Mouse (Mus musculus): ENCODE measurements around the gene Ifna1. TPM values are rescaled to one million over a fixed set of nuclear protein-coding genes. Genes with fewer than 3 reads are reported as not detected.

The Ifna1 gene
- total and polyA plus RNA-seq, 2 experiments = not detected

GRCm38 (mm10) chr4:88876520-88876919 lies 26.6 kb downstream of the Ifna1 start:
- WGBS = 84% methylated on average over 4 of the region's 4 CpGs
- DNase-seq (ENCODE audit: extremely low read depth, low read depth, low spot score) = no peak
- no peak overlapping the region for H3K27ac ChIP-seq (replicated peaks; ENCODE audit: insufficient read depth, low read depth, low read length)

DNA sequence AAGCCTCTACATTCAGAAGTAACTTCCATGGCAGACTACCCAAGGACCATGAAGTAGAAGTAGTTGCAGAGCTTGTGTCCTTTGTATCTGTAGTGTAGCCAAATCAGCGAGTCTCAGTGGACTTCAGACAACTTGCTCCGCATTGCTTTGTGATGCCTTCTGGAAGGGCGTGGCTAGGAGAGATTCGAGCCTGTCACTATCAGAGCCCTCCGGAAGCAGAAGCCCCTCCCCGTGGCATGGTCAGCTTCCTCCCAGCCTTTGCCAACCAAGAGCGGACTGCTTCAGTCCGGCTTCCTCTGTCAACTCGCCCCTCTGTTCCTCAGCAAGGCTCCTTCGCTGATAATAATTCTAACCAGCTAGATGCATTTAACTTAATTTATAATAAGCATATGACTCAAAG lies 28.4 kb downstream of the Ifna1 start:
- no peak for DNase-seq (ENCODE audit: extremely low read depth, low read depth, low spot score)
- WGBS = 55% methylated on average over 10 of the region's 10 CpGs
- TF ChIP-seq CTCF (IDR thresholded peaks at IDR 0.05; ENCODE audit: low read depth, low read length) (no peak), POLR2A (IDR thresholded peaks at IDR 0.05; ENCODE audit: extremely low read depth, insufficient read depth, low read length) (no peak)
- Histone ChIP-seq H3K27ac (replicated peaks; ENCODE audit: insufficient read depth, low read depth, low read length) (no peak overlapping the region), H3K27me3 (ENCODE audit: control insufficient read depth, insufficient read depth, low read length) (no peaks in the 10 kb centered on the region), H3K36me3 (ENCODE audit: control insufficient read depth, insufficient read depth, low read length) (no peaks in the 10 kb centered on the region), H3K9ac (ENCODE audit: low read depth, low read length) (no peak overlapping the region), H3K4me3 (ENCODE audit: insufficient read depth, low read depth, low read length) (no peak overlapping the region), H3K4me1 (ENCODE audit: control insufficient read depth, insufficient read depth, low read length) (no peaks in the 10 kb centered on the region), H3K79me2 (ENCODE audit: control insufficient read depth, insufficient read depth, low read length) (no peaks in the 10 kb centered on the region)

More at GRCm38 (mm10) chr4:88876520-88876919, 26.6 kb downstream of the Ifna1 start:
- Histone ChIP-seq H3K9ac (ENCODE audit: low read depth, low read length) (no peak overlapping the region), H3K36me3 (ENCODE audit: control insufficient read depth, insufficient read depth, low read length) (no peaks in the 10 kb centered on the region), H3K27me3 (ENCODE audit: control insufficient read depth, insufficient read depth, low read length) (no peaks in the 10 kb centered on the region), H3K79me2 (ENCODE audit: control insufficient read depth, insufficient read depth, low read length) (no peaks in the 10 kb centered on the region), H3K4me3 (ENCODE audit: insufficient read depth, low read depth, low read length) (no peak overlapping the region), H3K4me1 (ENCODE audit: control insufficient read depth, insufficient read depth, low read length) (no peaks in the 10 kb centered on the region)
- TF ChIP-seq CTCF (IDR thresholded peaks at IDR 0.05; ENCODE audit: low read depth, low read length) (no peak), POLR2A (IDR thresholded peaks at IDR 0.05; ENCODE audit: extremely low read depth, insufficient read depth, low read length) (no peak)

- H3K79me2 ChIP-seq (ENCODE audit: control insufficient read depth, insufficient read depth, low read length) = no peaks in the 10 kb centered on the region
- H3K9ac ChIP-seq (ENCODE audit: low read depth, low read length) = no peak overlapping the region
- H3K27me3 ChIP-seq (ENCODE audit: control insufficient read depth, insufficient read depth, low read length) = no peaks in the 10 kb centered on the region
- H3K36me3 ChIP-seq (ENCODE audit: control insufficient read depth, insufficient read depth, low read length) = no peaks in the 10 kb centered on the region
- no peaks in the 10 kb centered on the region for H3K4me1 ChIP-seq (ENCODE audit: control insufficient read depth, insufficient read depth, low read length)
- DNase-seq (ENCODE audit: extremely low read depth, low read depth, low spot score) = no peak
- H3K27ac ChIP-seq (replicated peaks; ENCODE audit: insufficient read depth, low read depth, low read length) = no peak overlapping the region
- no peak overlapping the region for H3K4me3 ChIP-seq (ENCODE audit: insufficient read depth, low read depth, low read length)
- WGBS = 57% methylated on average over 4 of the region's 4 CpGs
- TF ChIP-seq POLR2A (IDR thresholded peaks at IDR 0.05; ENCODE audit: extremely low read depth, insufficient read depth, low read length) (no peak), CTCF (IDR thresholded peaks at IDR 0.05; ENCODE audit: low read depth, low read length) (no peak)
Measured at GRCm38 (mm10) chr4:88878772-88879171, 28.9 kb downstream of the Ifna1 start.

- no peaks in the 10 kb centered on the region for H3K27me3 ChIP-seq (ENCODE audit: control insufficient read depth, insufficient read depth, low read length)
- H3K9ac ChIP-seq (ENCODE audit: low read depth, low read length) = no peak within 1 kb of the TSS
- no peak within 1 kb of the TSS for H3K27ac ChIP-seq (replicated peaks; ENCODE audit: insufficient read depth, low read depth, low read length)
- H3K4me3 ChIP-seq (ENCODE audit: insufficient read depth, low read depth, low read length) = no peak within 1 kb of the TSS
- no peaks in the 10 kb centered on the region for H3K36me3 ChIP-seq (ENCODE audit: control insufficient read depth, insufficient read depth, low read length)
- DNase-seq (ENCODE audit: extremely low read depth, low read depth, low spot score) = no peak
- TF ChIP-seq POLR2A (IDR thresholded peaks at IDR 0.05; ENCODE audit: extremely low read depth, insufficient read depth, low read length) (no peak), CTCF (IDR thresholded peaks at IDR 0.05; ENCODE audit: low read depth, low read length) (no peak)
- H3K79me2 ChIP-seq (ENCODE audit: control insufficient read depth, insufficient read depth, low read length) = no peaks in the 10 kb centered on the region
- WGBS = 84% methylated on average over 8 of the region's 8 CpGs
- H3K4me1 ChIP-seq (ENCODE audit: control insufficient read depth, insufficient read depth, low read length) = no peaks in the 10 kb centered on the region
Measured at GRCm38 (mm10) chr4:88880101-88880500, 30.2 kb downstream of the Ifna1 start, which contains the start of gene Ifne. Ifne (minus strand) TSS chr4:88880201.

- Histone ChIP-seq H3K27ac (replicated peaks; ENCODE audit: insufficient read depth, low read depth, low read length) (no peak overlapping the region), H3K27me3 (ENCODE audit: control insufficient read depth, insufficient read depth, low read length) (no peaks in the 10 kb centered on the region), H3K4me1 (ENCODE audit: control insufficient read depth, insufficient read depth, low read length) (peaks cover under 1% of the 10 kb centered on the region; the same call in 1 of the 2 replicates), H3K79me2 (ENCODE audit: control insufficient read depth, insufficient read depth, low read length) (no peaks in the 10 kb centered on the region), H3K9ac (ENCODE audit: low read depth, low read length) (no peak overlapping the region), H3K36me3 (ENCODE audit: control insufficient read depth, insufficient read depth, low read length) (no peaks in the 10 kb centered on the region), H3K4me3 (ENCODE audit: insufficient read depth, low read depth, low read length) (no peak overlapping the region)
- TF ChIP-seq CTCF (IDR thresholded peaks at IDR 0.05; ENCODE audit: low read depth, low read length) (no peak), POLR2A (IDR thresholded peaks at IDR 0.05; ENCODE audit: extremely low read depth, insufficient read depth, low read length) (no peak)
- DNase-seq (ENCODE audit: extremely low read depth, low read depth, low spot score) = no peak
Measured at GRCm38 (mm10) chr4:88888236-88888635, 38.3 kb downstream of the Ifna1 start.

- H3K9ac ChIP-seq (ENCODE audit: low read depth, low read length) = no peak overlapping the region
- H3K27me3 ChIP-seq (ENCODE audit: control insufficient read depth, insufficient read depth, low read length) = no peaks in the 10 kb centered on the region
- peak; percentile 96 for DNase-seq (ENCODE audit: extremely low read depth, low read depth, low spot score)
- no peak overlapping the region for H3K27ac ChIP-seq (replicated peaks; ENCODE audit: insufficient read depth, low read depth, low read length)
- H3K4me3 ChIP-seq (ENCODE audit: insufficient read depth, low read depth, low read length) = no peak overlapping the region
- peaks cover 6% of the 10 kb centered on the region; the same call in 1 of the 2 replicates for H3K4me1 ChIP-seq (ENCODE audit: control insufficient read depth, insufficient read depth, low read length)
- TF ChIP-seq POLR2A (IDR thresholded peaks at IDR 0.05; ENCODE audit: extremely low read depth, insufficient read depth, low read length) (no peak), CTCF (IDR thresholded peaks at IDR 0.05; ENCODE audit: low read depth, low read length) (no peak)
- H3K79me2 ChIP-seq (ENCODE audit: control insufficient read depth, insufficient read depth, low read length) = no peaks in the 10 kb centered on the region
- H3K36me3 ChIP-seq (ENCODE audit: control insufficient read depth, insufficient read depth, low read length) = no peaks in the 10 kb centered on the region
Measured at GRCm38 (mm10) chr4:88893201-88893754, 43.4 kb downstream of the Ifna1 start.

Other genes starting within 250 kb of the Ifna1 start
- gene Ifna12, start 246.7 kb upstream of the Ifna1 start, total RNA-seq (2014; rRNA removed) = not detected in 2 replicates
- gene Ifna12, start 246.7 kb upstream of the Ifna1 start, polyA plus RNA-seq (2012; rRNA removed) = not detected in 2 replicates
- not detected in 2 replicates for gene C87499, start 215.7 kb upstream of the Ifna1 start, total RNA-seq (2014; rRNA removed)
- not detected in 2 replicates for gene C87499, start 215.7 kb upstream of the Ifna1 start, polyA plus RNA-seq (2012; rRNA removed)
- gene Ifna13, start 205.6 kb upstream of the Ifna1 start, total RNA-seq (2014; rRNA removed) = not detected in 2 replicates
- not detected in 2 replicates for gene Ifna13, start 205.6 kb upstream of the Ifna1 start, polyA plus RNA-seq (2012; rRNA removed)
- not detected in 2 replicates for gene Ifna16, start 173.2 kb upstream of the Ifna1 start, total RNA-seq (2014; rRNA removed)
- not detected in 2 replicates for gene Ifna16, start 173.2 kb upstream of the Ifna1 start, polyA plus RNA-seq (2012; rRNA removed)
- not detected in 2 replicates for gene Ifna2, start 166.2 kb upstream of the Ifna1 start, total RNA-seq (2014; rRNA removed)
- gene Ifna2, start 166.2 kb upstream of the Ifna1 start, polyA plus RNA-seq (2012; rRNA removed) = not detected in 2 replicates
- gene Ifnab, start 158.7 kb upstream of the Ifna1 start, total RNA-seq (2014; rRNA removed) = not detected in 2 replicates
- gene Ifnab, start 158.7 kb upstream of the Ifna1 start, polyA plus RNA-seq (2012; rRNA removed) = not detected in 2 replicates
- gene Gm26566, start 128.3 kb upstream of the Ifna1 start, total RNA-seq (2014; rRNA removed) = 0.18 TPM in 1 of 2 replicates, not detected in the other
- gene Gm26566, start 128.3 kb upstream of the Ifna1 start, polyA plus RNA-seq (2012; rRNA removed) = not detected in 2 replicates
- gene Klhl9, start 127.6 kb upstream of the Ifna1 start, total RNA-seq (2014; rRNA removed) = 60.3 and 68.1 TPM in 2 replicates
- gene Klhl9, start 127.6 kb upstream of the Ifna1 start, polyA plus RNA-seq (2012; rRNA removed) = 9.8 and 10.2 TPM in 2 replicates
- not detected in 2 replicates for gene Gm13271, start 95.2 kb upstream of the Ifna1 start, total RNA-seq (2014; rRNA removed)
- not detected in 2 replicates for gene Gm13271, start 95.2 kb upstream of the Ifna1 start, polyA plus RNA-seq (2012; rRNA removed)
- gene Gm13283, start 90.0 kb upstream of the Ifna1 start, total RNA-seq (2014; rRNA removed) = not detected in 2 replicates
- gene Gm13283, start 90.0 kb upstream of the Ifna1 start, polyA plus RNA-seq (2012; rRNA removed) = not detected in 2 replicates
- gene Gm13290, start 76.3 kb upstream of the Ifna1 start, total RNA-seq (2014; rRNA removed) = not detected in 2 replicates
- gene Gm13290, start 76.3 kb upstream of the Ifna1 start, polyA plus RNA-seq (2012; rRNA removed) = not detected in 2 replicates
- not detected in 2 replicates for gene Gm13289, start 73.2 kb upstream of the Ifna1 start, total RNA-seq (2014; rRNA removed)
- not detected in 2 replicates for gene Gm13289, start 73.2 kb upstream of the Ifna1 start, polyA plus RNA-seq (2012; rRNA removed)
- gene Gm13272, start 70.2 kb upstream of the Ifna1 start, total RNA-seq (2014; rRNA removed) = not detected in 2 replicates
- not detected in 2 replicates for gene Gm13272, start 70.2 kb upstream of the Ifna1 start, polyA plus RNA-seq (2012; rRNA removed)
- gene Ifnz, start 68.0 kb upstream of the Ifna1 start, total RNA-seq (2014; rRNA removed) = not detected in 2 replicates
- gene Ifnz, start 68.0 kb upstream of the Ifna1 start, polyA plus RNA-seq (2012; rRNA removed) = not detected in 2 replicates
- gene Gm13276, start 64.4 kb upstream of the Ifna1 start, total RNA-seq (2014; rRNA removed) = not detected in 2 replicates
- not detected in 2 replicates for gene Gm13276, start 64.4 kb upstream of the Ifna1 start, polyA plus RNA-seq (2012; rRNA removed)
- not detected in 2 replicates for gene Gm13277, start 61.5 kb upstream of the Ifna1 start, total RNA-seq (2014; rRNA removed)
- gene Gm13277, start 61.5 kb upstream of the Ifna1 start, polyA plus RNA-seq (2012; rRNA removed) = not detected in 2 replicates
- not detected in 2 replicates for gene Gm13278, start 58.5 kb upstream of the Ifna1 start, total RNA-seq (2014; rRNA removed)
- not detected in 2 replicates for gene Gm13278, start 58.5 kb upstream of the Ifna1 start, polyA plus RNA-seq (2012; rRNA removed)
- gene Gm13275, start 55.6 kb upstream of the Ifna1 start, total RNA-seq (2014; rRNA removed) = not detected in 2 replicates
- gene Gm13275, start 55.6 kb upstream of the Ifna1 start, polyA plus RNA-seq (2012; rRNA removed) = not detected in 2 replicates
- gene Gm13279, start 52.7 kb upstream of the Ifna1 start, total RNA-seq (2014; rRNA removed) = not detected in 2 replicates
- not detected in 2 replicates for gene Gm13279, start 52.7 kb upstream of the Ifna1 start, polyA plus RNA-seq (2012; rRNA removed)
- not detected in 2 replicates for gene Gm13285, start 50.4 kb upstream of the Ifna1 start, total RNA-seq (2014; rRNA removed)
- not detected in 2 replicates for gene Gm13285, start 50.4 kb upstream of the Ifna1 start, polyA plus RNA-seq (2012; rRNA removed)
- gene Gm13287, start 46.8 kb upstream of the Ifna1 start, total RNA-seq (2014; rRNA removed) = not detected in 2 replicates
- gene Gm13287, start 46.8 kb upstream of the Ifna1 start, polyA plus RNA-seq (2012; rRNA removed) = not detected in 2 replicates
- not detected in 2 replicates for gene Gm13288, start 44.6 kb upstream of the Ifna1 start, total RNA-seq (2014; rRNA removed)
- not detected in 2 replicates for gene Gm13288, start 44.6 kb upstream of the Ifna1 start, polyA plus RNA-seq (2012; rRNA removed)
- not detected in 2 replicates for gene Ifna7, start 33.9 kb upstream of the Ifna1 start, total RNA-seq (2014; rRNA removed)
- gene Ifna7, start 33.9 kb upstream of the Ifna1 start, polyA plus RNA-seq (2012; rRNA removed) = not detected in 2 replicates
- gene Ifna11, start 30.1 kb upstream of the Ifna1 start, total RNA-seq (2014; rRNA removed) = not detected in 2 replicates
- gene Ifna11, start 30.1 kb upstream of the Ifna1 start, polyA plus RNA-seq (2012; rRNA removed) = not detected in 2 replicates
- gene Ifna6, start 22.7 kb upstream of the Ifna1 start, total RNA-seq (2014; rRNA removed) = not detected in 2 replicates
- gene Ifna6, start 22.7 kb upstream of the Ifna1 start, polyA plus RNA-seq (2012; rRNA removed) = not detected in 2 replicates
- gene Ifna5, start 14.6 kb upstream of the Ifna1 start, total RNA-seq (2014; rRNA removed) = not detected in 2 replicates
- gene Ifna5, start 14.6 kb upstream of the Ifna1 start, polyA plus RNA-seq (2012; rRNA removed) = not detected in 2 replicates
- gene Ifna4, start 8.2 kb upstream of the Ifna1 start, total RNA-seq (2014; rRNA removed) = not detected in 2 replicates
- not detected in 2 replicates for gene Ifna4, start 8.2 kb upstream of the Ifna1 start, polyA plus RNA-seq (2012; rRNA removed)
- not detected in 2 replicates for gene Ifne, start 30.1 kb downstream of the Ifna1 start, total RNA-seq (2014; rRNA removed)
- not detected in 2 replicates for gene Ifne, start 30.1 kb downstream of the Ifna1 start, polyA plus RNA-seq (2012; rRNA removed)